Mouse (Mus musculus): Measurements from ENCODE around the gene Tanc1.

DNA sequence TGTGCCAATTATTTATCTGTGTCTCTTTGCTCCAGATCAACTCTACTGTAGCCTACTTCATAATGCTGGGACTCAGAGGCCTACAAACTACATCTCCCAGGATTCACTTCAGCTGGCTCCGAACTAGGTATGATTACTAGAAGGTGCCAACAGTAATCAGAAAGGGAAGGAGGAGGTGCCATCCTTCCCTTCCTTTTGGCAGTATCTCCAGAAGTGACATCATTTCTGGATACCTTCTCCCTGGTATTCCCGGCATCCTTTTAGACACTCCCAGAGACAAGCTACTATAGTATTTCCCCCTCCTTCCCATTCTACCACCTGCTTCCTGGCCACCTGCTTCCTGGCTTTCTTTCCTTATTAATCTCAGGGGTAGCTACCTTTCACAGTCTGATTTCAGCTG is 10.9 kb upstream of the Tanc1 start:
- TF ChIP-seq POLR2A (IDR thresholded peaks at IDR 0.05; ENCODE audit: insufficient read depth, low read depth, low read length) (no peak), EP300 (IDR thresholded peaks at IDR 0.05; ENCODE audit: insufficient read depth, low read depth, low read length) (no peak), CTCF (IDR thresholded peaks at IDR 0.05) (no peak)
